Mouse (Mus musculus) testis, adult 2 months (tissue): ENCODE measurements around the gene Plg. TPM values are rescaled to one million over a fixed set of nuclear protein-coding genes. Genes with fewer than 3 reads are reported as not detected.
A peak's percentile ranks its signal among the peaks of the same experiment; 100 is the strongest.

Experiments used
- H3K27ac ChIP-seq: fragments of 200-500 bp; 2 replicates; pipeline ENCODE4 v1.5.1; 2012; ENCODE audit warnings: low read depth, low read length; ENCODE audit not compliant: control insufficient read depth, insufficient read depth
- H3K27me3 ChIP-seq: fragments of 200-500 bp; 2 replicates; pipeline ENCODE4 v1.6.1; 2012; ENCODE audit warnings: mild to moderate bottlenecking, low read length, moderate library complexity; ENCODE audit not compliant: control insufficient read depth, insufficient read depth
- H3K36me3 ChIP-seq: fragments of 200-500 bp; 2 replicates; pipeline ENCODE4 v1.6.1; 2012; ENCODE audit warnings: mild to moderate bottlenecking, low read length; ENCODE audit not compliant: control insufficient read depth, insufficient read depth
- H3K4me1 ChIP-seq: fragments of 200-500 bp; 2 replicates; pipeline ENCODE4 v1.6.1; 2012; ENCODE audit warnings: low read length; ENCODE audit not compliant: control insufficient read depth, insufficient read depth
- H3K4me3 ChIP-seq: fragments of 200-500 bp; 2 replicates; pipeline ENCODE4 v1.5.1; 2012; ENCODE audit warnings: low read depth, mild to moderate bottlenecking, low read length, moderate library complexity, mixed read lengths; ENCODE audit not compliant: control insufficient read depth
- CTCF ChIP-seq: fragments of 200-500 bp; IDR thresholded peaks from 2 replicates; pipeline ENCODE4 v1.5.1; 2012; ENCODE audit warnings: low read depth, mild to moderate bottlenecking, inconsistent platforms, low read length, moderate library complexity; ENCODE audit not compliant: control insufficient read depth, insufficient read depth, insufficient replicate concordance
- POLR2A ChIP-seq: fragments of 200-500 bp; IDR thresholded peaks from 2 replicates; pipeline ENCODE4 v1.6.1; 2012; ENCODE audit warnings: low read depth, mild to moderate bottlenecking, inconsistent platforms, low read length, moderate library complexity; ENCODE audit not compliant: control insufficient read depth
- polyA plus RNA-seq: library from polyadenylated mRNA; depleted of rRNA; stranded (reverse); fragments of >200 nt; gene quantifications from 2 replicates; pipeline ENCODE4 v1.2.3, GENCODE M21; 2012; rRNA removed

Plg gene
- 0.06 and 0.10 TPM in 2 replicates for polyA plus RNA-seq

- no peak within 1 kb of the TSS for H3K27ac ChIP-seq
- no peaks in the 10 kb centered on the region for H3K4me1 ChIP-seq
- TF ChIP-seq POLR2A (no peak), CTCF (no peak)
- no peaks in the 10 kb centered on the region for H3K27me3 ChIP-seq
- H3K4me3 ChIP-seq: no peak within 1 kb of the TSS
- no peaks in the 10 kb centered on the region for H3K36me3 ChIP-seq
These were observed at the start of gene Plg for GRCm38 (mm10) chr17:12377981-12378705. TSS of gene Plg (plus strand) at chr17:12378608.

DNA sequence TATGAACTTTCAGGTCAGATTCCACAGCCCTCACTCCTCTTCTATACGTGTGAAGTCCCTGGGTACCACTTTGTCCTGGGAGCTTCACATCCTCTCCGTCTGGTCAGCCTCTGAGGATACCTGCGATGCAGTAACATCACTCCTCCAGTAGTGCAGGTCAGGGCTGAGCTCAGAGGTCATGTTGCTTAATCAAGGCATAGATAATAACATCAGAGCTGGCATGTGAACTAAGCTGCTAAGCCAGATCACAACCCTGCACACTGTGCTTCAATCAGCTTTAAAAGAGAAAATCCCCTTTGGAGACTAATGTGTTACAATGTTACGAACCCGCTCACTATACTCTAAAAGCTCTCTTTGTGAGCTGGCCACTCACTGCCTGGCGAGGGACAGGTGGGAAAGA is 43.3 kb upstream of the Plg start:
- Histone ChIP-seq H3K27ac (no peak overlapping the region), H3K4me1 (no peaks in the 10 kb centered on the region; the same call in 1 of the 2 replicates), H3K36me3 (no peaks in the 10 kb centered on the region), H3K27me3 (no peaks in the 10 kb centered on the region), H3K4me3 (no peak overlapping the region)
- no peak for TF ChIP-seq CTCF
- no peak for TF ChIP-seq POLR2A

DNA sequence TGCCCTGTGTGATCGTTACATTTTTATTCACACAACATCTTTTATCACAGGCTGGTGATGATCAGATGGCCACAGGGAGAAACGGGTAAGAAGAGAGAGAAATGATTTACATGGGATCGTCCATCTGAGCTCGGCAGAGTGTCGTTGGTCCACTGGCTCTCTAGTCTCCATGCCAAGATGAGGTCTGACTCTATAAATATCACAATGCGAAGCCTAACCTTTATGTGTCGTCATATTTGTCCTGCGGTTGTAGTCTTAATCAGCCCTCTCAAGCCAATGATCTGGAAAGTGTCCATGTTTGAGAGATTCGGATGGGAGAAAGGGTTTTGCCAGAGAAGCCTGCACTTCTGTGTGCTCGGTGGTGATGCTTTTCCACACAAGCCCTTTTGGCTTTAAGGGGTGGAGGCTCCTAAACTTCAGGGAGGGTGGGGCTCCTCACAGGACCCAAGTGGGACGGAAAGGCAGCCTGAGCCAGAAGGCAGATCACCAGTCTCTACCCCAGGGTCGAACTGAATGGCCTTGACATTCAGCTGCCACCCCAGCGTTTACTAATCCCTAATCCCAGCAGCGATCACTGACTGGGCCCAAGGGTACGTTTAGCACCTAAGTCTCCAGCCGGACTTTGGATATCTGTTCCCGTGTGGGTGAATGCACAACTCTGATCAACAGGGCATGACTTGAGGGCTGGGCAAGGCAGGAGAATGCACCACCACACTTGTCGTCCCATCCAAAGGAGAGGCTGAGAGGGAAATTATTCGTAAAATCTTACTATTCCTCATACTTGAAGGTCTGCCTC is 42.1 kb upstream of the Plg start:
- Histone ChIP-seq H3K4me3 (no peak overlapping the region), H3K4me1 (no peaks in the 10 kb centered on the region; the same call in 1 of the 2 replicates), H3K36me3 (no peaks in the 10 kb centered on the region), H3K27me3 (no peaks in the 10 kb centered on the region), H3K27ac (no peak overlapping the region)
- TF ChIP-seq POLR2A (no peak), CTCF (no peak)

- Histone ChIP-seq H3K4me1 (no peaks in the 10 kb centered on the region; the same call in 1 of the 2 replicates), H3K27ac (no peak overlapping the region), H3K4me3 (no peak overlapping the region), H3K27me3 (no peaks in the 10 kb centered on the region), H3K36me3 (no peaks in the 10 kb centered on the region)
- TF ChIP-seq POLR2A (no peak), CTCF (no peak)
These were observed 41.3 kb upstream of the Plg start for GRCm38 (mm10) chr17:12337156-12337555.

GRCm38 (mm10) chr17:12343702-12344376 is 34.6 kb upstream of the Plg start:
- Histone ChIP-seq H3K27me3 (no peaks in the 10 kb centered on the region), H3K27ac (peak overlapping the region; percentile 66; the same call in 1 of the 2 replicates), H3K4me3 (no peak overlapping the region), H3K4me1 (peaks cover 2% of the 10 kb centered on the region), H3K36me3 (no peaks in the 10 kb centered on the region)
- TF ChIP-seq CTCF (no peak), POLR2A (no peak)

DNA sequence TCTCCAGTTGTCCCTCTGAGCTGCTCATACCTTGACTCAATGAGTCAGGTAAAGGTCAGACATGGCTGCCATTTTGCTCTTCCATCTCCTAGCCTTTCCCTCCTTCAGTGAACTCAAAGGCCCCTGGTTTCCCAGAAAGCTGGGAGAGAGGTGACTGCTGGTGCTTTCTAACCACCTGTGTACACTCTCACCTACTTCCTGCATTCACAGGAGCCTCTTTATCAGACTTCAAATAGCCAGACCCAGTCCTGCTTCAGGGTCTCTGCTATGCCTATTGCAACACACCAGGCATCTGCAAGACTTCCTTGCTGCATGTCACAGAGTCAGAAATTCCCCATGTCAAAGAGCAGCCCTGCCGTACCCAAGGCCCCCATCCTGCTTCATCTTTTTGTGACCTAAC is 30.9 kb upstream of the Plg start:
- TF ChIP-seq CTCF: no peak
- no peak for TF ChIP-seq POLR2A
- no peak overlapping the region for H3K27ac ChIP-seq

DNA sequence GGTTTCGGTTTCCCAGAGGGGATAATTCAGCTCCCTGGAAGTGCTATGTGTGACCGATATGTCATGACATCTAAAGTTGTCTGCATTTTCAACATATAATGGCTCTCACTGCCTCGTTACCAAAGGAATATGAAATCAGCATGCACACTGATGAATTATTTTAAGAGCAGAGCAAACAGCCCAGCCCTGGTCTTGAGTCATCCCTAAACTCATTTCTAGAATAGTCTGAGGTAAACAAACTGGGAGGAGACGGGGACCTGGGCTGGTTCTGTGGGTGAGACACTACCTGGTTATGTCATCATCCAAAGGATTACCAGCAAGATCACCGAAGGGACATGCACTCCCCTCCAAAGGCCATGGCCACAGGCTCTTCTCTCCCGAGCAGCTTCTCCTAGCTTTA is 26.8 kb upstream of the Plg start:
- Histone ChIP-seq H3K4me1 (no peaks in the 10 kb centered on the region; the same call in 1 of the 2 replicates), H3K27ac (no peak overlapping the region), H3K36me3 (no peaks in the 10 kb centered on the region), H3K4me3 (no peak overlapping the region), H3K27me3 (no peaks in the 10 kb centered on the region)
- TF ChIP-seq CTCF (no peak), POLR2A (no peak)

More for the DNA sequence above, 30.9 kb upstream of the Plg start:
- Histone ChIP-seq H3K4me1 (peaks cover 2% of the 10 kb centered on the region), H3K4me3 (no peak overlapping the region), H3K27me3 (no peaks in the 10 kb centered on the region), H3K36me3 (no peaks in the 10 kb centered on the region)
